Mouse (Mus musculus): ENCODE data around the gene Slc9b1. TPM values are rescaled to one million over a fixed set of nuclear protein-coding genes. Genes with fewer than 3 reads are reported as not detected.

Slc9b1 gene
- total and polyA plus RNA-seq, 3 experiments: 0.14 TPM; not detected in 2

- TF ChIP-seq ETS1 (IDR thresholded peaks at IDR 0.05; ENCODE audit: low read depth, low read length): peak; percentile 14; the same call in 1 of the 2 replicates
- TF ChIP-seq ZKSCAN1 (IDR thresholded peaks at IDR 0.05; ENCODE audit: low read depth, low read length): no peak
- TF ChIP-seq JUND (IDR thresholded peaks at IDR 0.05; ENCODE audit: low read depth, low read length): no peak
These were observed 90.1 kb downstream of the Slc9b1 start, which contains the start of gene Ube2d3 (continued) for GRCm38 (mm10) chr3:135437758-135438495.

DNA sequence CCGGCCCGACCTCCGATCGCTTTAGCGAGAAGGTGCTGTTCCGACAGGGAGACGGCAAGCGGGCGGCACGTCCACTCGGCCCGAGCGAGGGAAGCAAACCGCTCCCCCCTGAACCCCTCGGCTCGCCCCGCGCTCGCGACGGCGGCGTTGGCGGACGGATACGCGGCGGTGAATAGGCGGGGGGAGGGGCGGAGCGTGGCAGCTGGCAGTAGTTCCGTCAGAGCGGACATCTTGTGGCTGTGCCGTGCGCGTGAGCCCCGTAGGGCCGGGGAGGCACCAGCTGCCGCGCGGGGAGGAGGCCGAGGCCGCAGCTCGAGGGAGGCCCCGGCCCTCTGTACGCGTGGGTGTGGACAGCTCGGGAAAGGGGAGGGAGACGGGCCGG, 90.7 kb downstream of the Slc9b1 start:
- peak; percentile 73 for TF ChIP-seq KAT2A (conservative IDR thresholded peaks at IDR 0.05; ENCODE audit: low read depth, low read length)
- no peak for TF ChIP-seq TBP (IDR thresholded peaks at IDR 0.05; ENCODE audit: low read depth, low read length)
- peak; percentile 75 to 78 for TF ChIP-seq POLR2A (IDR thresholded peaks at IDR 0.05; ENCODE audit: control insufficient read depth in 1 of 2, insufficient read depth in 1 of 2, low read depth in 1 of 2, low read length in 2 of 2, poor library complexity in 1 of 2)
- TF ChIP-seq TCF12 (IDR thresholded peaks at IDR 0.05; ENCODE audit: low read depth, low read length): peak; percentile 63
- TF ChIP-seq JUND (IDR thresholded peaks at IDR 0.05; ENCODE audit: low read depth, low read length): no peak
- TF ChIP-seq EP300 (IDR thresholded peaks at IDR 0.05; ENCODE audit: low read depth in 1 of 2, low read length in 2 of 2): peak in 1 of 2 experiments; percentile 45; a peak in 2 of 4 replicates
- TF ChIP-seq ZMIZ1 (IDR thresholded peaks at IDR 0.05; ENCODE audit: low read depth, low read length): peak; percentile 58; the same call in 1 of the 2 replicates
- no peak for TF ChIP-seq CHD2 (IDR thresholded peaks at IDR 0.05; ENCODE audit: low read length)
- peak; percentile 73 for TF ChIP-seq MXI1 (IDR thresholded peaks at IDR 0.05; ENCODE audit: low read depth, low read length)
- TF ChIP-seq MAFK (IDR thresholded peaks at IDR 0.05; ENCODE audit: borderline replicate concordance, low read depth, low read length): no peak
- TF ChIP-seq MAZ (IDR thresholded peaks at IDR 0.05; ENCODE audit: low read depth, low read length): peak; percentile 70; the same call in 1 of the 2 replicates
- peak; percentile 75 for TF ChIP-seq MAX (IDR thresholded peaks at IDR 0.05; ENCODE audit: low read length)
- TF ChIP-seq GABPA (IDR thresholded peaks at IDR 0.05; ENCODE audit: low read depth, low read length): no peak
- TF ChIP-seq POLR2AphosphoS2 (IDR thresholded peaks at IDR 0.05; ENCODE audit: low read length): peak; percentile 86
- TF ChIP-seq MEF2A (IDR thresholded peaks at IDR 0.05; ENCODE audit: extremely low read depth, insufficient replicate concordance, low read depth, low read length, poor library complexity, severe bottlenecking): no peak
- TF ChIP-seq ETS1 (IDR thresholded peaks at IDR 0.05; ENCODE audit: low read depth, low read length): peak; percentile 52; the same call in 1 of the 2 replicates
- TF ChIP-seq BHLHE40 (IDR thresholded peaks at IDR 0.05; ENCODE audit: borderline replicate concordance, low read depth, low read length): no peak
- peak; percentile 71; the same call in 1 of the 2 replicates for TF ChIP-seq POLR2AphosphoS5 (IDR thresholded peaks at IDR 0.05; ENCODE audit: borderline replicate concordance, low read depth, low read length)
- TF ChIP-seq SIN3A (IDR thresholded peaks at IDR 0.05; ENCODE audit: low read length): peak; percentile 64; the same call in 1 of the 2 replicates
- peak; percentile 76 for TF ChIP-seq NELFE (IDR thresholded peaks at IDR 0.05; ENCODE audit: low read depth, low read length)
- TF ChIP-seq MYC (IDR thresholded peaks at IDR 0.05; ENCODE audit: low read depth, low read length): peak; percentile 52; the same call in 1 of the 2 replicates
- Histone ChIP-seq H3K4me3 (ENCODE audit: control insufficient read depth in 1 of 2, insufficient read depth in 1 of 2, low read depth in 2 of 2, low read length in 2 of 2) (peak overlapping the region; percentile 56 to 83), H3K9me3 (replicated peaks; ENCODE audit: insufficient read depth, low read length) (no peaks in the 10 kb centered on the region), H3K9ac (ENCODE audit: control insufficient read depth, low read depth, low read length, poor library complexity, severe bottlenecking) (peak overlapping the region; percentile 94), H3K27me3 (ENCODE audit: control insufficient read depth in 1 of 2, insufficient read depth in 2 of 2, low read length in 2 of 2) (no peaks in the 10 kb centered on the region), H3K79me2 (ENCODE audit: control insufficient read depth, insufficient read depth, low read length, poor library complexity) (peaks cover 38% of the 10 kb centered on the region), H3K27ac (ENCODE audit: control insufficient read depth, low read depth, low read length) (peak overlapping the region; percentile 99), H3K36me3 (ENCODE audit: control insufficient read depth in 1 of 2, insufficient read depth in 2 of 2, low read length in 2 of 2) (peaks cover 21 to 28% of the 10 kb centered on the region in 2 experiments), H3K4me1 (ENCODE audit: control insufficient read depth in 1 of 2, insufficient read depth in 2 of 2, low read length in 2 of 2) (peaks cover 9 to 14% of the 10 kb centered on the region in 2 experiments; a peak in 3 of 4 replicates)
- peak; percentile 92 for DNase-seq (ENCODE audit: low read depth, low spot score)
